Mouse (Mus musculus): Measurements from ENCODE around the gene Ip6k1. TPM values are rescaled to one million over a fixed set of nuclear protein-coding genes. Genes with fewer than 3 reads are reported as not detected.

Ip6k1 gene
- polyA plus RNA-seq, 2 experiments, result 13.3 to 30.9 TPM

DNA sequence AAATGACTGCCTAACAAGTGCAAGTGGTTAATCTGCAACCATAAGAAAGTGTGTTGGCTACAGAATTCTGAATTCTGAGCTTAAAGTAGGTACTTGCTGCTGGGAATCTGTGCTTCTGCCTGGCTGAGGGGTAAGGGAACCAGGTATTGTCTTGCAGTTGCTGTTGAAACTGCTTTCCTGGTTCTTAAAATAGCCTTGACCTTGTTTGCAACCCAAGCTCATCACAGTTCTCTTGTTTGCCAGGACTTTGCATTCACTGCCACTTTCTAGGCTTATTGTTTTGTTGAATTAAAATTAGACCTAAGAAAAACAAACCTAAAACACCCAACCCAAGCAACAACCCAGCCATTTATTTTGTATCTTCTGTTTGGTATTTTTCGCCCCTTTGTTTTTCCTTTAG lies 18.4 kb downstream of the Ip6k1 start:
- H3K9me3 ChIP-seq (ENCODE audit: control insufficient read depth, low read length), result no peaks in the 10 kb centered on the region
- H3K9ac ChIP-seq (replicated peaks), result no peak overlapping the region
- H3K4me3 ChIP-seq (ENCODE audit: insufficient read depth in 1 of 2, low read depth in 2 of 2, low read length in 2 of 2), result no peak overlapping the region
- no peak overlapping the region for H3K27ac ChIP-seq
- H3K36me3 ChIP-seq (replicated peaks; ENCODE audit: control insufficient read depth, insufficient read depth, low read depth), result peaks cover 27% of the 10 kb centered on the region
- ATAC-seq (ENCODE audit: insufficient read depth), result no peak
- H3K4me1 ChIP-seq (replicated peaks; ENCODE audit: control insufficient read depth in 2 of 2, insufficient read depth in 2 of 2, low read length in 1 of 2), result no peaks in the 10 kb centered on the region
- TF ChIP-seq EP300 (IDR thresholded peaks at IDR 0.05; ENCODE audit: low read depth) (no peak), CTCF (IDR thresholded peaks at IDR 0.05; ENCODE audit: low read depth) (no peak)
- 85% methylated on average over 1 of the region's 1 CpGs for WGBS (ENCODE audit: insufficient replicate concordance)
- no peak overlapping the region for H3K4me2 ChIP-seq (ENCODE audit: low read depth)
- H3K27me3 ChIP-seq (ENCODE audit: control insufficient read depth, insufficient read depth, low read length), result no peaks in the 10 kb centered on the region
- no peak for DNase-seq (ENCODE audit: low read depth in 3 of 3, low spot score in 3 of 3)

DNA sequence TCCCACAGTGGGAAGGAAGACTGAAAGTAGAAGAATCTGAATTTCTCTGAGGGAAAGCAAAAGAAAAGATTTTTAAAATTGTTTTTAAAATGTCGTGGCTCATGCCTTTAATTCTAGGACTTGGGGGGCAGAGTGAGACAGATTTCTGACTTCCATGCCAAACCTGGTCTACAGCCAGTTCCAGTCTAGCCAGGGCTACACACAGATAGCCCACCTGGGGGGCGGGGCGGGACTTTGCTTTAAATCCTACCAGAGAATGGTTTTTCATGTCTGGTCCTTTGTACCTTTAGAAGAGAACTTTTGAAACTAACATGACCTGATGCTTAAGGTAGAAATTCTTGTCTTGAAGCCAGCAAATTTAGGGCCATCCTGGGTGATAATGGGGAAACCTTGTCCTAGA lies 20.9 kb downstream of the Ip6k1 start:
- H3K9me3 ChIP-seq (ENCODE audit: control insufficient read depth, low read length), result no peaks in the 10 kb centered on the region
- no peak for ATAC-seq (ENCODE audit: insufficient read depth)
- 83% methylated on average over 3 of the region's 3 CpGs for WGBS (ENCODE audit: insufficient replicate concordance)
- H3K4me3 ChIP-seq (ENCODE audit: insufficient read depth in 1 of 2, low read depth in 2 of 2, low read length in 2 of 2), result no peak overlapping the region
- H3K9ac ChIP-seq (replicated peaks), result no peak overlapping the region
- H3K27ac ChIP-seq, result no peak overlapping the region
- no peak for DNase-seq (ENCODE audit: low read depth in 3 of 3, low spot score in 3 of 3)
- peaks cover 45% of the 10 kb centered on the region for H3K36me3 ChIP-seq (replicated peaks; ENCODE audit: control insufficient read depth, insufficient read depth, low read depth)
- no peak overlapping the region for H3K4me2 ChIP-seq (ENCODE audit: low read depth)
- H3K4me1 ChIP-seq (replicated peaks; ENCODE audit: control insufficient read depth in 2 of 2, insufficient read depth in 2 of 2, low read length in 1 of 2), result no peaks in the 10 kb centered on the region
- H3K27me3 ChIP-seq (ENCODE audit: control insufficient read depth, insufficient read depth, low read length), result no peaks in the 10 kb centered on the region
- TF ChIP-seq EP300 (IDR thresholded peaks at IDR 0.05; ENCODE audit: low read depth) (no peak), CTCF (IDR thresholded peaks at IDR 0.05; ENCODE audit: low read depth) (no peak)

DNA sequence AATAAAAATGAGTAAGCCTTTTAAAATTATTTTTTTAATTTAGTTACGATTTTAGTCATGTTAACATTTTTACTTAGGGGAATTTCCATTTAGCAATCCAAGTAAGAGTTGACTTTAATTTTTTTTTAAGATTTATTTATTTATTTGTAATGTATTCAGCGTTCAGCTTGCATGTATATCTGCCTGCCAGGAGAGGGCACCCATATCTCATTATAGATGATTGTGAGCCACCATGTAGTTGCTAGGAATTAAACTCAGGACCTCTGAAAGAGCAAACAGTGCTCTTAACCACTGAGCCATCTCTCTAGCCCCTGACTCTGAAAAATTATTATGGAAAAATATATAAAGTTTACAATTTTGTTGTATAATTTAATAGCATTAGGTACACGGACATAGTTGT lies 24.3 kb downstream of the Ip6k1 start:
- 81% methylated on average over 3 of the region's 3 CpGs for WGBS (ENCODE audit: insufficient replicate concordance)

DNA sequence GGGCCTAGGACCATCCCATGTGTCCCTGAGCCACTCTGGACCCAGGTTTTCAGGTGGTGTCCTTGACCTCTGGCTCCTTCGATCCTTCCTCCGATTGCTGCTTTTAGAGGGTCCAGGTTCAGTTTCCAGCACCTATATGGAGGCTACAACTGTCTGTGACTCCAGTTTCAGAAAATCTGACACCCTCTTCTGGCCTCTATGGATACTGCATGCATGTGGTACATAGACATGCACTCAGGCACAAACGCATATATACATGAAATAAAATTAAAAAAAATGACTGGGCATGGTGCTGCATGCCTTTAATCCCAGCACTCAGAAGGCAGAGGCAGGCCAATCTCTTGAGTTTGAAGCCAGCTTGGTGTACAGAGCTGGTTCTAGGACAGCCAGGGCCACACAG lies 25.6 kb downstream of the Ip6k1 start:
- H3K4me1 ChIP-seq (replicated peaks; ENCODE audit: control insufficient read depth in 2 of 2, insufficient read depth in 2 of 2, low read length in 1 of 2), result no peaks in the 10 kb centered on the region
- H3K4me3 ChIP-seq (ENCODE audit: insufficient read depth in 1 of 2, low read depth in 2 of 2, low read length in 2 of 2), result no peak overlapping the region
- no peak overlapping the region for H3K4me2 ChIP-seq (ENCODE audit: low read depth)
- TF ChIP-seq CTCF (IDR thresholded peaks at IDR 0.05; ENCODE audit: low read depth) (peak; percentile 44), EP300 (IDR thresholded peaks at IDR 0.05; ENCODE audit: low read depth) (no peak)
- ATAC-seq (ENCODE audit: insufficient read depth), result no peak
- peaks cover 66% of the 10 kb centered on the region for H3K36me3 ChIP-seq (replicated peaks; ENCODE audit: control insufficient read depth, insufficient read depth, low read depth)
- no peaks in the 10 kb centered on the region for H3K27me3 ChIP-seq (ENCODE audit: control insufficient read depth, insufficient read depth, low read length)
- no peaks in the 10 kb centered on the region for H3K9me3 ChIP-seq (ENCODE audit: control insufficient read depth, low read length)
- DNase-seq (ENCODE audit: low read depth in 3 of 3, low spot score in 3 of 3), result no peak
- no peak overlapping the region for H3K9ac ChIP-seq (replicated peaks)
- 90% methylated on average over 3 of the region's 3 CpGs for WGBS (ENCODE audit: insufficient replicate concordance)
- no peak overlapping the region for H3K27ac ChIP-seq

More for the DNA sequence above, 24.3 kb downstream of the Ip6k1 start:
- Histone ChIP-seq H3K9ac (replicated peaks) (no peak overlapping the region), H3K4me3 (ENCODE audit: insufficient read depth in 1 of 2, low read depth in 2 of 2, low read length in 2 of 2) (no peak overlapping the region), H3K27ac (no peak overlapping the region), H3K4me2 (ENCODE audit: low read depth) (no peak overlapping the region), H3K36me3 (replicated peaks; ENCODE audit: control insufficient read depth, insufficient read depth, low read depth) (peaks cover 58% of the 10 kb centered on the region), H3K27me3 (ENCODE audit: control insufficient read depth, insufficient read depth, low read length) (no peaks in the 10 kb centered on the region), H3K4me1 (replicated peaks; ENCODE audit: control insufficient read depth in 2 of 2, insufficient read depth in 2 of 2, low read length in 1 of 2) (no peaks in the 10 kb centered on the region), H3K9me3 (ENCODE audit: control insufficient read depth, low read length) (no peaks in the 10 kb centered on the region)
- TF ChIP-seq EP300 (IDR thresholded peaks at IDR 0.05; ENCODE audit: low read depth), result no peak
- peak; percentile 18; the same call in 1 of the 2 replicates for TF ChIP-seq CTCF (IDR thresholded peaks at IDR 0.05; ENCODE audit: low read depth)
- DNase-seq (ENCODE audit: low read depth in 3 of 3, low spot score in 3 of 3) (no peak), ATAC-seq (ENCODE audit: insufficient read depth) (no peak)

DNA sequence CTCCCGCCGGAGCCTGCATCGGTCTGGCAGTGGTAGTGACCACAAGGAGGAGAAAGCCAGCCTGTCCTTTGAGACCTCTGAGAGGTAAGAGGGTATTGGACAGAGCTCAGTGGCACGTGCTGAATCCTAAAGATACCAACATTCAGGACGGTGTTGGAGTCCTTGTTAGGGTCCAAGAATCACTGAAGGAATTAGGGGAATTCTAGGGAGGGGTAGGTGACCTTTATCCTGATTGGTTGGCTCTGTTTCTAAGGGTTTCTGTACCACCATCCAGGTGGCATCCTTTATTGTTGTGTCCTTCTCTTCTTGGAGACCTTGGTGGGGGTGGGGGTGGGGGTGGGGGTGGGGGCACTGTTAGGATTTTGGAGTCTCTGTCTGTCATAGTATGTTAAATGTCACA lies 29.8 kb downstream of the Ip6k1 start:
- WGBS (ENCODE audit: insufficient replicate concordance), result 87% methylated on average over 5 of the region's 5 CpGs
- TF ChIP-seq CTCF (IDR thresholded peaks at IDR 0.05; ENCODE audit: low read depth) (no peak), EP300 (IDR thresholded peaks at IDR 0.05; ENCODE audit: low read depth) (no peak)
- ATAC-seq (ENCODE audit: insufficient read depth), result no peak
- no peak overlapping the region for H3K4me3 ChIP-seq (ENCODE audit: insufficient read depth in 1 of 2, low read depth in 2 of 2, low read length in 2 of 2)
- H3K4me2 ChIP-seq (ENCODE audit: low read depth), result no peak overlapping the region
- H3K9ac ChIP-seq (replicated peaks), result no peak overlapping the region
- H3K27ac ChIP-seq, result no peak overlapping the region
- no peaks in the 10 kb centered on the region for H3K9me3 ChIP-seq (ENCODE audit: control insufficient read depth, low read length)
- DNase-seq (ENCODE audit: low read depth in 3 of 3, low spot score in 3 of 3), result no peak
- no peaks in the 10 kb centered on the region for H3K27me3 ChIP-seq (ENCODE audit: control insufficient read depth, insufficient read depth, low read length)
- peaks cover 45% of the 10 kb centered on the region for H3K36me3 ChIP-seq (replicated peaks; ENCODE audit: control insufficient read depth, insufficient read depth, low read depth)
- H3K4me1 ChIP-seq (replicated peaks; ENCODE audit: control insufficient read depth in 2 of 2, insufficient read depth in 2 of 2, low read length in 1 of 2), result 0 out of 4 replicates have a peak, but pooled peaks cover 0 to 6% of the 10 kb centered on the region in 2 experiments

Measured in liver, embryonic 14.5 days (tissue).